Mouse (Mus musculus): ENCODE data around the gene Bcl2a1b.
"Not testable (repeated sequence)": the region's sequence is repeated elsewhere in the genome, so short reads cannot be mapped to it uniquely, and the experiment has no call there.

DNA sequence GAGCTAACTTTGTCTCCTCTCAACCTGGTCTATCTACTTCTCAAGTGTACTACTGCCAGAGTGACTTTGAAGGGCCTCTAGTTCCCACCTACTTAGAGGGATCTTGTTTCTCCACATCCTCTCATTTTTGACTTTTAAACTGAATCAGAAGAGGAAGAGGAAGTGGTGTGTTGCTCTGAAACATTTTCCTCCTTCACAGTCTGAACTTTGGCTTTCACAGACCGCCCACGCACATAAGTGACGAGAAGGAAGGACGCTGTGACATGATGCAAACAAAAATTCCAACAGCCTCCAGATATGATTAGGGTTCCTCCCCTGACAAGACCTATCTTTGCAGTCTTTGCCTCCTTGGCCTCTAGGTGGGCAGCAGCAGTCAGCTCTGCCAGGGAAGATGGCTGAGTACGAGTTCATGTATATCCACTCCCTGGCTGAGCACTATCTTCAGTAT lies at the start of gene Bcl2a1b, which contains the start of gene Gm29094:
- not testable (repeated sequence) for TF ChIP-seq CTCF (conservative IDR thresholded peaks at IDR 0.05; ENCODE audit: low read length); NANOG (IDR thresholded peaks at IDR 0.05; ENCODE audit: borderline replicate concordance, low read length)
